Mouse (Mus musculus) kidney, adult 2 months (tissue): ENCODE data around the gene 9530003J23Rik. TPM values are rescaled to one million over a fixed set of nuclear protein-coding genes. Genes with fewer than 3 reads are reported as not detected.

ENCODE experiments used
- DNase-seq: peaks from one replicate; pipeline ENCODE4 v3.0.0; 2021
- H3K27ac ChIP-seq: fragments of 200-500 bp; 2 replicates; pipeline ENCODE4 v1.5.1; 2012; ENCODE audit warnings: low read depth, low read length, control low read depth, inconsistent platforms; ENCODE audit not compliant: insufficient read depth
- H3K27me3 ChIP-seq: fragments of 200-500 bp; replicated peaks from 2 replicates; pipeline ENCODE4 v1.6.1; 2012; ENCODE audit warnings: mild to moderate bottlenecking, moderate library complexity, low read length, inconsistent platforms; ENCODE audit not compliant: control insufficient read depth, insufficient read depth
- H3K36me3 ChIP-seq: fragments of 200-500 bp; 2 replicates; pipeline ENCODE4 v1.6.1; 2012; ENCODE audit warnings: mild to moderate bottlenecking, moderate library complexity, low read length, inconsistent platforms; ENCODE audit not compliant: control insufficient read depth, insufficient read depth
- H3K4me1 ChIP-seq: fragments of 200-500 bp; 2 replicates; pipeline ENCODE4 v1.6.1; 2011; ENCODE audit warnings: low read length; ENCODE audit not compliant: control insufficient read depth, insufficient read depth
- H3K4me3 ChIP-seq: fragments of 200-500 bp; 2 replicates; pipeline ENCODE4 v1.5.1; 2011; ENCODE audit warnings: mild to moderate bottlenecking, low read depth, low read length, control low read depth; ENCODE audit not compliant: insufficient read depth
- CTCF ChIP-seq: fragments of 200-500 bp; conservative IDR thresholded peaks from 2 replicates; pipeline ENCODE4 v1.5.1; 2011; ENCODE audit warnings: low read depth, mild to moderate bottlenecking, control low read depth, low read length, moderate library complexity, mixed read lengths; ENCODE audit not compliant: insufficient read depth, insufficient read length
- POLR2A ChIP-seq: fragments of 200-500 bp; IDR thresholded peaks from one replicate; pipeline ENCODE4 v1.6.1; 2011; ENCODE audit warnings: low read depth, low read length, control low read depth
- WGBS: fragments of 180-500 bp; shearing (Covaris S2); methylation state at CpG from one replicate; pipeline ENCODE4 v1.1.7; 2018; 5-methylcytosine and 5-hydroxymethylcytosine counted together
- polyA plus RNA-seq: library from polyadenylated mRNA; depleted of rRNA; stranded (reverse); fragments of >200 nt; gene quantifications from 2 replicates; pipeline ENCODE4 v1.2.3, GENCODE M21; 2012; rRNA removed

The 9530003J23Rik gene
- polyA plus RNA-seq, 1 experiment, result not detected

- WGBS, result 61% methylated on average over 17 of the region's 17 CpGs
- Histone ChIP-seq H3K36me3 (no peaks in the 10 kb centered on the region), H3K4me1 (no peaks in the 10 kb centered on the region), H3K4me3 (no peak overlapping the region), H3K27ac (no peak overlapping the region), H3K27me3 (no peaks in the 10 kb centered on the region)
- DNase-seq, result no peak
- TF ChIP-seq CTCF (no peak), POLR2A (no peak)
Observed at GRCm38 (mm10) chr10:117202981-117203557, 35.4 kb downstream of the 9530003J23Rik start.

- H3K4me3 ChIP-seq, result no peak overlapping the region
- TF ChIP-seq CTCF, result no peak
- no peak for TF ChIP-seq POLR2A
- H3K36me3 ChIP-seq, result no peaks in the 10 kb centered on the region
- no peak for DNase-seq
- H3K27me3 ChIP-seq, result no peaks in the 10 kb centered on the region
- no peaks in the 10 kb centered on the region for H3K4me1 ChIP-seq
- H3K27ac ChIP-seq, result no peak overlapping the region
- WGBS, result 71% methylated on average over 3 of the region's 3 CpGs
Observed at GRCm38 (mm10) chr10:117199701-117200100, 38.8 kb downstream of the 9530003J23Rik start.

DNA sequence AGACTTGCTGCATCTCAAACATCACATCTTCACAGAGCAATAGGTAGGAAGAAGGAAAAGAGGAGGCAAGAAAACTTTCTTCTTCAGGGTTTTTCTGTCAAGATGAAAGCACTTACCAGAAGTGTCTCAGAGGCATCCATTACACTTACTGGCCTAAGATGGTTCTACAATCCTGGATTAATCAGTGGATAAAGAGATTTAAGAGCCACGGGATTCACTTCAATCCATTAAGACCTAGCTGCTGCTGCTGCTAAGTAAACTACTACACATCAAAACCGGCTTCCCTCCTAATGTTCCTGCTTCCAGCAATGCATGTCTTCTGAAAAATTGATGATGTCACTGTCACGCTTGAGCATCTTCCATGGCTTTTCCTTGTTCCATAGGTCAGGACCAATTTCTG, 41.8 kb downstream of the 9530003J23Rik start:
- no peaks in the 10 kb centered on the region for H3K4me1 ChIP-seq
- H3K27ac ChIP-seq, result no peak overlapping the region
- H3K27me3 ChIP-seq, result no peaks in the 10 kb centered on the region
- WGBS, result 84% methylated on average over 3 of the region's 3 CpGs
- no peaks in the 10 kb centered on the region for H3K36me3 ChIP-seq
- TF ChIP-seq CTCF, result no peak
- TF ChIP-seq POLR2A, result no peak
- no peak for DNase-seq
- H3K4me3 ChIP-seq, result no peak overlapping the region

DNA sequence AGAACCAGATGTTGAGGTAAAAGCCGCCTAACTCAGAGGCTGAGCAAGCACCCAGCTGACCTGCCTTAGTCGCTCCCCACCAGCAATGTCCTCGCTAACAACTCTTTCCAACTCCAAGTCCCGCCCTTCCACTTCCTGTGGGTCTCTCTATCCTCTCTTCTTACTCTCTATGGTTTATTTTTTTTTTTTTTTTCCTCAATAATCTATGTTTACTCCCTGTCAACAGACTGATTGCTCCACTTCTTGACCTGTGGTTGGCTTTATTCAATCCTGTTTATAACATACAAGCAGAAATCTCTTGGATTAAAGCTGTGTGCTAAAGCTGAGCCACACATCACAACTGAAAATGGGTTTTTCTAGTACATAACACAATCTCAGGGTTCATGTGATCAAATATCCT, 42.8 kb downstream of the 9530003J23Rik start:
- Histone ChIP-seq H3K27ac (no peak overlapping the region), H3K4me1 (no peaks in the 10 kb centered on the region), H3K4me3 (no peak overlapping the region), H3K27me3 (no peaks in the 10 kb centered on the region), H3K36me3 (no peaks in the 10 kb centered on the region)
- WGBS, result 94% methylated on average over 4 of the region's 4 CpGs
- TF ChIP-seq CTCF (no peak), POLR2A (no peak)
- no peak for DNase-seq

- H3K4me3 ChIP-seq, result no peak overlapping the region
- 88% methylated on average over 12 of the region's 12 CpGs for WGBS
- no peak for TF ChIP-seq POLR2A
- no peak for TF ChIP-seq CTCF
- no peak for DNase-seq
- H3K4me1 ChIP-seq, result no peaks in the 10 kb centered on the region
- no peaks in the 10 kb centered on the region for H3K27me3 ChIP-seq
- no peak overlapping the region for H3K27ac ChIP-seq
- H3K36me3 ChIP-seq, result no peaks in the 10 kb centered on the region
Observed at GRCm38 (mm10) chr10:117195005-117195404, 43.5 kb downstream of the 9530003J23Rik start.

GRCm38 (mm10) chr10:117193364-117193763, 45.1 kb downstream of the 9530003J23Rik start:
- peak; percentile 28 for DNase-seq
- Histone ChIP-seq H3K4me3 (no peak overlapping the region), H3K27me3 (no peaks in the 10 kb centered on the region), H3K36me3 (no peaks in the 10 kb centered on the region), H3K27ac (no peak overlapping the region), H3K4me1 (no peaks in the 10 kb centered on the region)
- TF ChIP-seq CTCF, result no peak
- no peak for TF ChIP-seq POLR2A
- whole genome bisulfite sequencing, result 79% methylated on average over 5 of the region's 5 CpGs

DNA sequence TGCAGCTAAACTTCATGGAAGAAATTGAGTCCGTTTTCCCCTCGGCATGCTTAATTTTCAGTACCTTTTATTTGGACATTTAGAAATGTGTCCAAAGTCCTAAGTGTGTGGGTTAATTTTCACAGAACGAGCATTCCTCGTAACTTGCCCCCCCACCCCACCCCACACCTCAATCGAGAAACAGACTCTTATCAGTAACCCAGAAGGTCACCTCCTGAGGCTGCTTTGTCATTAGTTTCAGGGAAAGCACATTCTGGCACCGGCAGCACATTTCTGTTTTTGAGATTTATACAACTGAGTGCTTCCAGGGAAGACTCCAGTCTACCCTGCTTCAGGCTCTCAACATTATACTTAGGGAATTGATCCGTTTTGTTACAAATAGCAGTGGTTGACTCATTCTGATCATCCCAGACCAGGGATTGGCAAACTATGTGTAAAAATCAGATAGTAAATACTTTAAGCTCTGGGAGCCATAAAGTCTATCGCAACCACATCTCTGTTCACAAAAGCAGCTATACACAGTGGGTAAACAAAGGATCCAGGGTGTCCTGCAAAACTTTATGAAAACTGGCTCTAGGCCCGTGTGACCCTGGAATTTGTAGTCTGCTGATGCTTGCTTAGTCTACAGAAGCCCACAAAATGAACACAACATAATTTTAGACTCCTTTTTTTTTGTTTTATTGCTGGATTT, 53.0 kb downstream of the 9530003J23Rik start:
- no peak overlapping the region for H3K4me3 ChIP-seq
- no peaks in the 10 kb centered on the region for H3K27me3 ChIP-seq
- no peak overlapping the region for H3K27ac ChIP-seq
- H3K4me1 ChIP-seq, result no peaks in the 10 kb centered on the region; the same call in 1 of the 2 replicates
- no peak for DNase-seq
- no peaks in the 10 kb centered on the region for H3K36me3 ChIP-seq
- TF ChIP-seq CTCF (no peak), POLR2A (no peak)
- WGBS, result 53% methylated on average over 9 of the region's 9 CpGs

Other genes with a start within 250 kb of the 9530003J23Rik start
- gene Lrrc10, start 193.4 kb downstream of the 9530003J23Rik start, polyA plus RNA-seq, result 0.13 TPM in 1 of 2 replicates, not detected in the other
- gene Cct2, start 174.9 kb downstream of the 9530003J23Rik start, polyA plus RNA-seq, result 67.1 and 84.6 TPM in 2 replicates
- gene Frs2, start 90.2 kb downstream of the 9530003J23Rik start, polyA plus RNA-seq, result 13.0 and 13.2 TPM in 2 replicates
- gene Yeats4, start 14.2 kb downstream of the 9530003J23Rik start, polyA plus RNA-seq, result 18.0 and 21.8 TPM in 2 replicates
- gene Lyz2, start 43.6 kb upstream of the 9530003J23Rik start, polyA plus RNA-seq, result 42.5 and 101 TPM in 2 replicates
- 1.9 and 6.2 TPM in 2 replicates for gene Lyz1, start 54.2 kb upstream of the 9530003J23Rik start, polyA plus RNA-seq
- gene Cpsf6, start 141.3 kb upstream of the 9530003J23Rik start, polyA plus RNA-seq, result 26.9 and 30.1 TPM in 2 replicates